Mouse (Mus musculus): ENCODE data around the gene Nav2. TPM values are rescaled to one million over a fixed set of nuclear protein-coding genes. Genes with fewer than 3 reads are reported as not detected.
A peak's percentile ranks its signal among the peaks of the same experiment; 100 is the strongest.

The Nav2 gene
- total and polyA plus RNA-seq, 2 experiments from 2014 or later, result 16.3 to 44.0 TPM

DNA sequence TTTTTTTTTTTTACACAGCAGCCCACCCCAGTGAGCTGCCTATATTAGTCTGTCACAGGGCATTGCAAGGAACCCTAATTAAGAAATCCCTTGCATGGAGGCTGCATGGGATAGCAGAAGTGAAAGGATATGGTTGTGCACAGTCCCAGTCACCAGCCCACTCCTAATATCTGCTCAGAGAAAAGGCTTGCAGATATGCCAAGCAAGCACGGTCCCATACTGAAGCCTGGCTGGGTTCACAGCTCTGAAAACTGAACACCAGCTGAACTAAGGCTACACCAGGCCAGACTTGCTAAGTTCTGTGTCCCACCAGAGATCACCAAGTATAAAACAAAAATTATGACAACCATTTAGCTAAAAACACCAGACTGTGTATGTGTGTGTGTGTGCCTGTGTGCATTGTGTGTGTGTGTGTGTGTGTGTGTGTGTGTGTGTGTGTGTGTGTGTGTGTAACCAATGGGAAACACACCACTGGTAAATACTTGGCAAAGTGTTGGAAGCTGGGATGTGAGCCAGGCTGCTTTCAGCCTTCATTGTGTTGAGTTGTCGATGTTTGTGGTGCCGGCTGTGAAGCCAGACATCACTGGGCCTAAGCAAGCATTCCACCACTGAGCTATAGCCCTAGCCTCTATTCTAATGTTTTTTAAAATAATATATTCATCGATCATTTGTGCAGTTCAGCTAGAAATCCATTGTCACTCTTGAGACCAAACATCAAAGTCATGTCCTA, 156.4 kb downstream of the Nav2 start:
- no peak for TF ChIP-seq CTCF (IDR thresholded peaks at IDR 0.05; ENCODE audit: low read depth)
- WGBS, result 32% methylated on average over 4 of the region's 4 CpGs
- Histone ChIP-seq H3K9ac (no peak overlapping the region), H3K9me3 (ENCODE audit: low read length) (no peaks in the 10 kb centered on the region), H3K4me3 (ENCODE audit: low read depth, low read length) (no peak overlapping the region), H3K36me3 (ENCODE audit: insufficient read depth) (no peaks in the 10 kb centered on the region), H3K4me2 (ENCODE audit: low read depth) (no peak overlapping the region), H3K27me3 (ENCODE audit: insufficient read depth, low read length) (no peaks in the 10 kb centered on the region), H3K4me1 (ENCODE audit: insufficient read depth) (peaks cover 6% of the 10 kb centered on the region; the same call in 1 of the 2 replicates), H3K27ac (ENCODE audit: low read depth, low read length) (no peak overlapping the region)
- peak; percentile 82 for DNase-seq
- ATAC-seq, result peak; percentile 70

DNA sequence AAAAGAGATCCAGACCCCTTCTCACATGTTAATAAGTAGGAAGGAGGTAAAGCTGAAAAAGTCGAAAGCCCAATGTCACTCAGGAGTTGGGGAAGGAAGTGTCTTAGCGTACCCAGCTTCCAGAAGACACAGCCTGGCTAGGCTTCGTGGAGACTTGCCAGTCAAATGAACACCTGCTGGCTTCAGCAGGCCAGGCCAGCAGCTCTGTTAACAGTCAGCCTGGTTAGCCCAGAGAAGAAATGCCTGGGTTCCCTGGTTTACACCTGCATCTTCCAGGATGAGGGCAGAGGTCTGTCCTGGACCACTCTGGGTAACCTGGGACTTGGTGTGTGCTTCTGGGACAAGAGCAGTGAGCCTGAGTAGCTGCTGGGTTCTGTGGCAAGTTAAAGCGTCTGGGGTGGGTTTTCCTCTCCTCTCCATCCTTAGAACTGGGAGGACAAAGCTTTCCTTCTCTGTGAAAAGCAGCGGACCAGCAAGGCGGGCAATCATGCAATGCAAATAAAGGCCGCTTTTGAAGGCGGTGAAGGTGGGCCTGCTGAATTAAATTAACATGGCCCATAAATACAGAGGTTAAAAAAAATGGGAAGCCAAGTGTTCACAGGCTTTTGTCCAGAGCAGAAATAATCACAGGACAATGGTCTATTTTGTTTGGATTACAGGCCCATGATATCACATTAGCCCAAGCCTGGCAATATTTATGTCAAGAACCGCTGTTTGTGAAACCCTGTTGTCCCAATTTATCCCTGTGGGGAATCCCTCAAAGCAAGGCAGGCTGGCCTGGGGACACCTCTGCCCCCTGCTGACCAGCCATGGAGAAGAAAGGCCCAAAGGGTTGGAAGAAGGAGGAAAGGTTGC, 157.3 kb downstream of the Nav2 start:
- WGBS, result 20% methylated on average over 9 of the region's 9 CpGs
- H3K4me3 ChIP-seq (ENCODE audit: low read depth, low read length), result no peak overlapping the region
- H3K9me3 ChIP-seq (ENCODE audit: low read length), result no peaks in the 10 kb centered on the region
- no peaks in the 10 kb centered on the region for H3K27me3 ChIP-seq (ENCODE audit: insufficient read depth, low read length)
- H3K4me2 ChIP-seq (ENCODE audit: low read depth), result no peak overlapping the region
- DNase-seq, result no peak
- peak; percentile 50 for TF ChIP-seq CTCF (IDR thresholded peaks at IDR 0.05; ENCODE audit: low read depth)
- no peaks in the 10 kb centered on the region for H3K36me3 ChIP-seq (ENCODE audit: insufficient read depth)
- 0 out of 2 replicates have a peak, but pooled peaks have one; percentile 8 for ATAC-seq
- H3K9ac ChIP-seq, result no peak overlapping the region
- H3K27ac ChIP-seq (ENCODE audit: low read depth, low read length), result no peak overlapping the region
- peaks cover 6% of the 10 kb centered on the region; the same call in 1 of the 2 replicates for H3K4me1 ChIP-seq (ENCODE audit: insufficient read depth)

GRCm38 (mm10) chr7:49066828-49067227, 158.3 kb downstream of the Nav2 start:
- DNase-seq (no peak), ATAC-seq (no peak)
- peaks cover 6% of the 10 kb centered on the region; the same call in 1 of the 2 replicates for H3K4me1 ChIP-seq (ENCODE audit: insufficient read depth)
- no peaks in the 10 kb centered on the region for H3K36me3 ChIP-seq (ENCODE audit: insufficient read depth)
- no peak overlapping the region for H3K9ac ChIP-seq
- no peak overlapping the region for H3K4me2 ChIP-seq (ENCODE audit: low read depth)
- H3K9me3 ChIP-seq (ENCODE audit: low read length), result no peaks in the 10 kb centered on the region
- TF ChIP-seq CTCF (IDR thresholded peaks at IDR 0.05; ENCODE audit: low read depth), result no peak
- 78% methylated on average over 1 of the region's 1 CpGs for WGBS
- H3K27ac ChIP-seq (ENCODE audit: low read depth, low read length), result no peak overlapping the region
- H3K27me3 ChIP-seq (ENCODE audit: insufficient read depth, low read length), result no peaks in the 10 kb centered on the region
- H3K4me3 ChIP-seq (ENCODE audit: low read depth, low read length), result no peak overlapping the region

DNA sequence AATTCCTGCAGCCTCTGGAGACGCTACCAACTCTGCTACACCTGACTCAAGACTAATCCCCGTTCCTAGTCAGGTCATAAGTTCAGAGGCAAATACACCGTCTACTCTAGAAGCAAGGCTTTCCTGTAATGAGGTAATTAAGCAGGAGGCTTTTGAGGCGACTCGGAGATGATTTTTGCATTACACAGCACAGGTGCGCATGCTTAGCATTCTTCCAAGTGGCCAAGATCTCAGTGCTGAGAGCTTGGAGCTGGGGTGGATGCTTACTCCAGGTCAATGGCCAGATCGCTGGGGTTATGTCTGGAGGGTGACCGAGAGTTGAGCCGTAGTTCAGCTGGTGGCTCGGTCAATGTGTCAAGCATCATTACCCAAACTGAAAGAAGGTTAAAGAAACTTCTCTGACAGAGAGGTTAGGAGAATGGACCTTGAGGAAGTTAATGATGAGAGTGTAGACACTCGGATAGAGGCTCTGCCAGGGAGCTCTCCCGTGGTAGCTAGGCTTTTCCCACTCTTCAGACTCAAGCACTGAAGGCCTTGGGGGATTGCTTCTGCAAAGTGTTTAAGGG, 161.0 kb downstream of the Nav2 start:
- Histone ChIP-seq H3K4me1 (ENCODE audit: insufficient read depth) (peaks cover 6% of the 10 kb centered on the region; the same call in 1 of the 2 replicates), H3K9ac (no peak overlapping the region), H3K36me3 (ENCODE audit: insufficient read depth) (no peaks in the 10 kb centered on the region), H3K27ac (ENCODE audit: low read depth, low read length) (no peak overlapping the region), H3K4me3 (ENCODE audit: low read depth, low read length) (no peak overlapping the region), H3K9me3 (ENCODE audit: low read length) (no peaks in the 10 kb centered on the region), H3K27me3 (ENCODE audit: insufficient read depth, low read length) (no peaks in the 10 kb centered on the region), H3K4me2 (ENCODE audit: low read depth) (no peak overlapping the region)
- no peak for TF ChIP-seq CTCF (IDR thresholded peaks at IDR 0.05; ENCODE audit: low read depth)
- DNase-seq (no peak), ATAC-seq (no peak; the same call in 1 of the 2 replicates)
- 42% methylated on average over 12 of the region's 12 CpGs for WGBS

- no peak for DNase-seq
- no peaks in the 10 kb centered on the region for H3K36me3 ChIP-seq (ENCODE audit: insufficient read depth)
- H3K27me3 ChIP-seq (ENCODE audit: insufficient read depth, low read length), result no peaks in the 10 kb centered on the region
- TF ChIP-seq CTCF (IDR thresholded peaks at IDR 0.05; ENCODE audit: low read depth), result no peak
- WGBS, result 58% methylated on average over 1 of the region's 1 CpGs
- H3K4me3 ChIP-seq (ENCODE audit: low read depth, low read length), result no peak overlapping the region
- ATAC-seq, result no peak
- no peak overlapping the region for H3K4me2 ChIP-seq (ENCODE audit: low read depth)
- H3K4me1 ChIP-seq (ENCODE audit: insufficient read depth), result peaks cover 6% of the 10 kb centered on the region; the same call in 1 of the 2 replicates
- H3K27ac ChIP-seq (ENCODE audit: low read depth, low read length), result no peak overlapping the region
- no peak overlapping the region for H3K9ac ChIP-seq
- H3K9me3 ChIP-seq (ENCODE audit: low read length), result no peaks in the 10 kb centered on the region
Observed at GRCm38 (mm10) chr7:49070621-49071020, 162.1 kb downstream of the Nav2 start.

DNA sequence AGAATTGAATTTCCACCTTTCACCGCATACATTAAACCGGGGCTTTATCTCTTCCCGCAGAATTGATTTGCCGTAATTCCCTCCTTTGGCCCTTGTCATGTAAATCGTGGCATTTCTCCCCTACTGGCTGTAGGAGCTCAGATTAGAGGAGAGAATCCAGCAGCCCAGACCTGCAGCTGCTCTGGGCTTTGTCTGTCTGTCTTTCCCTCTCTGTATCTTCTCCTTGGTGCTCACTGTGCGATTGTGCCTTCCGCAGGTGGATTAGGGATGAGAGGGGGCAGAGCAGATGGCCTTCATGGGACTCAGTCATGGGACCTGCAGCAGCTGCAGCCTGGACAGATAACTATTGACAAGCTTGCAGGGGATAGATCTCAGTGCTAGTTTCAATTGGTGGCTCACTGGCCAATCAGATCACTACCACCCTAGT, 162.6 kb downstream of the Nav2 start:
- Histone ChIP-seq H3K27ac (ENCODE audit: low read depth, low read length) (no peak overlapping the region), H3K4me1 (ENCODE audit: insufficient read depth) (peaks cover 4% of the 10 kb centered on the region; the same call in 1 of the 2 replicates), H3K9me3 (ENCODE audit: low read length) (no peaks in the 10 kb centered on the region), H3K27me3 (ENCODE audit: insufficient read depth, low read length) (no peaks in the 10 kb centered on the region), H3K4me2 (ENCODE audit: low read depth) (no peak overlapping the region), H3K9ac (no peak overlapping the region), H3K36me3 (ENCODE audit: insufficient read depth) (no peaks in the 10 kb centered on the region), H3K4me3 (ENCODE audit: low read depth, low read length) (no peak overlapping the region)
- DNase-seq (no peak), ATAC-seq (peak; percentile 7; the same call in 1 of the 2 replicates)
- WGBS, result 18% methylated on average over 7 of the region's 7 CpGs
- no peak for TF ChIP-seq CTCF (IDR thresholded peaks at IDR 0.05; ENCODE audit: low read depth)
